ENCODE assay signal across 28 mouse cellular contexts in genomic region chrX:8182871-8183540, GRCm38 (mm10). TPM values are rescaled to one million over a fixed set of nuclear protein-coding genes. Genes with fewer than 3 reads are reported as not detected.
DNase-seq lines count a peak whose midpoint lies in the region; ATAC-seq lines count a peak whose summit lies in the region.
"Had no signal": no experiment of that assay in that cellular context is flagged by ENCODE, and none has a peak within 500 bp of the region (broad histone marks: within the 10 kb centered on the region; RNA-seq: fewer than 3 reads in every experiment).

No protein-coding gene starts in this region.

- H3K36me3 ChIP-seq in hindbrain, embryonic 15.5 days = peaks cover 12% of the 10 kb centered on the region; the same call in 1 of the 2 replicates
- peaks cover 14% of the 10 kb centered on the region for H3K36me3 ChIP-seq in hindbrain, embryonic 10.5 days
- H3K36me3 ChIP-seq: embryonic facial prominence, embryonic 12.5 days; lung, embryonic 15.5 days had no signal

- no peaks in the 10 kb centered on the region for H3K27me3 ChIP-seq in hindbrain, embryonic 15.5 days
- H3K27me3 ChIP-seq in hindbrain, embryonic 10.5 days (ENCODE audit: insufficient read depth, poor library complexity, severe bottlenecking) = no peaks in the 10 kb centered on the region
- H3K27me3 ChIP-seq: CH12.LX; embryonic facial prominence, embryonic 12.5 days; hindbrain, embryonic 12.5 days; liver, embryonic 15.5 days; lung, embryonic 15.5 days; neural tube, embryonic 12.5 days had no signal

- H3K4me2 ChIP-seq in hindbrain, embryonic 15.5 days = no peak overlapping the region
- H3K4me2 ChIP-seq: embryonic facial prominence, embryonic 12.5 days; hindbrain, embryonic 12.5 days; liver, embryonic 15.5 days; lung, embryonic 15.5 days; neural tube, embryonic 12.5 days had no signal

- WGBS in hindbrain, embryonic 15.5 days = 21% methylated on average over 7 of the region's 7 CpGs
- 17% methylated on average over 7 of the region's 7 CpGs for WGBS in hindbrain, embryonic 10.5 days

- ATAC-seq in hindbrain, embryonic 15.5 days (ENCODE audit: low FRiP score, low read depth) = 0 out of 2 replicates have a peak, but pooled peaks have one; percentile 27
- ATAC-seq: forebrain, embryonic 14.5 days; intestine, embryonic 16.5 days; midbrain, embryonic 16.5 days had no signal

- no peaks in the 10 kb centered on the region for H3K4me1 ChIP-seq in hindbrain, embryonic 15.5 days (replicated peaks)
- H3K4me1 ChIP-seq in hindbrain, embryonic 10.5 days (replicated peaks) = no peaks in the 10 kb centered on the region
- no peaks in the 10 kb centered on the region for H3K4me1 ChIP-seq in brown adipose tissue, adult 24 weeks (ENCODE audit: control insufficient read depth, insufficient read depth, insufficient read length, low read length)
- H3K4me1 ChIP-seq: embryonic facial prominence, embryonic 12.5 days; hindbrain, embryonic 12.5 days; lung, embryonic 15.5 days; midbrain, embryonic 10.5 days; neural tube, embryonic 12.5 days had no signal

- no peaks in the 10 kb centered on the region for H3K9me3 ChIP-seq in hindbrain, embryonic 15.5 days
- no peaks in the 10 kb centered on the region for H3K9me3 ChIP-seq in hindbrain, embryonic 10.5 days
- H3K9me3 ChIP-seq: embryonic facial prominence, embryonic 12.5 days; hindbrain, embryonic 12.5 days; liver, embryonic 15.5 days; lung, embryonic 15.5 days; neural tube, embryonic 12.5 days had no signal

- no peak overlapping the region for H3K4me3 ChIP-seq in hindbrain, embryonic 15.5 days
- no peak overlapping the region for H3K4me3 ChIP-seq in hindbrain, embryonic 10.5 days
- H3K4me3 ChIP-seq in brown adipose tissue, adult 24 weeks (ENCODE audit: insufficient read depth, low read depth, low read length) = no peak overlapping the region
- H3K4me3 ChIP-seq: embryonic facial prominence, embryonic 12.5 days; hindbrain, embryonic 12.5 days; liver, embryonic 15.5 days; lung, embryonic 15.5 days; midbrain, embryonic 10.5 days; myocyte; neural tube, embryonic 12.5 days had no signal

- no peak overlapping the region for H3K27ac ChIP-seq in hindbrain, embryonic 15.5 days (replicated peaks)
- no peak overlapping the region for H3K27ac ChIP-seq in hindbrain, embryonic 10.5 days
- 0 out of 2 replicates have a peak overlapping the region, but pooled peaks have one; percentile 17 for H3K27ac ChIP-seq in brown adipose tissue, adult 24 weeks (replicated peaks; ENCODE audit: low read depth, low read length)
- H3K27ac ChIP-seq: embryonic facial prominence, embryonic 12.5 days; hindbrain, embryonic 12.5 days; liver, embryonic 15.5 days; lung, embryonic 15.5 days; midbrain, embryonic 10.5 days; neural tube, embryonic 12.5 days; stomach, postnatal 0 days had no signal

- no peak overlapping the region for H3K9ac ChIP-seq in hindbrain, embryonic 15.5 days
- H3K9ac ChIP-seq: embryonic facial prominence, embryonic 12.5 days; hindbrain, embryonic 12.5 days; liver, embryonic 15.5 days; lung, embryonic 15.5 days; neural tube, embryonic 12.5 days had no signal

- DNase-seq in hindbrain, embryonic 10.5 days (ENCODE audit: low spot score) = no peak
- peak; percentile 70 for DNase-seq in kidney, adult 9 months
- no peak for DNase-seq in kidney, postnatal 10 days
- DNase-seq in adrenal gland, adult 2 months = no peak
- no peak for DNase-seq in ovary, postnatal 10 days (ENCODE audit: low spot score)
- DNase-seq: adrenal gland, postnatal 14 days; cerebellum, adult 11-12 months; cerebellum, adult 9-11 months; embryo, embryonic 11 days; gastrocnemius, postnatal 14 days; liver; right cerebral cortex, postnatal 4 days; thymus, postnatal 4 days had no signal

RNA-seq across cellular contexts. Expression of gene Tbc1d25, which starts 7.0 kb away (rescaled TPM):
- polyA plus RNA-seq in hindbrain, embryonic 15.5 days (2015; fragmentation: Nextera tagmentation; extraction: Ambion mirVana) = 22.7 and 25.7 TPM in 2 replicates
- polyA plus RNA-seq in hindbrain, embryonic 10.5 days (2016; fragmentation: Nextera tagmentation; extraction: Ambion mirVana) = 10.0 and 12.1 TPM in 2 replicates
- 3.2 and 4.2 TPM in 2 replicates for polyA plus RNA-seq in brown adipose tissue, adult 24 weeks (2012; ENCODE audit: insufficient read depth, insufficient read length, missing spikeins)
- 1 to 10 TPM; 8.8 to 9.6 TPM for total RNA-seq in adrenal gland, adult 2 months (2021)
- 11.1 and 12.9 TPM in 2 replicates for polyA plus RNA-seq in adrenal gland, adult 2 months (2012; rRNA removed)

RNA-seq across cellular contexts. Expression of gene Ebp, which starts 10.3 kb away (rescaled TPM):
- 29.9 and 32.9 TPM in 2 replicates for polyA plus RNA-seq in hindbrain, embryonic 15.5 days (2015; fragmentation: Nextera tagmentation; extraction: Ambion mirVana)
- 37.4 and 40.3 TPM in 2 replicates for polyA plus RNA-seq in hindbrain, embryonic 10.5 days (2016; fragmentation: Nextera tagmentation; extraction: Ambion mirVana)
- 36.2 and 45.9 TPM in 2 replicates for polyA plus RNA-seq in brown adipose tissue, adult 24 weeks (2012; ENCODE audit: insufficient read depth, insufficient read length, missing spikeins)
- 100 to 1,000 TPM in 1 of 2 experiments, 10 to 100 TPM in 1; 55.1 to 112 TPM for total RNA-seq in adrenal gland, adult 2 months (2021)
- polyA plus RNA-seq in adrenal gland, adult 2 months (2012; rRNA removed) = 170 and 218 TPM in 2 replicates

RNA-seq across cellular contexts. Expression of gene Porcn, which starts 23.3 kb away (rescaled TPM):
- polyA plus RNA-seq in hindbrain, embryonic 15.5 days (2015; fragmentation: Nextera tagmentation; extraction: Ambion mirVana) = 47.0 and 52.9 TPM in 2 replicates
- polyA plus RNA-seq in hindbrain, embryonic 10.5 days (2016; fragmentation: Nextera tagmentation; extraction: Ambion mirVana) = 15.1 and 22.6 TPM in 2 replicates
- 6.0 and 7.3 TPM in 2 replicates for polyA plus RNA-seq in brown adipose tissue, adult 24 weeks (2012; ENCODE audit: insufficient read depth, insufficient read length, missing spikeins)
- 1 to 10 TPM; 7.1 to 8.7 TPM for total RNA-seq in adrenal gland, adult 2 months (2021)
- polyA plus RNA-seq in adrenal gland, adult 2 months (2012; rRNA removed) = 38.0 and 43.0 TPM in 2 replicates
- total RNA-seq: granulocyte monocyte progenitor cell, adult 5-6 weeks had no signal

RNA-seq across cellular contexts. Expression of gene Rbm3, which starts 37.3 kb away (rescaled TPM):
- 289 and 303 TPM in 2 replicates for polyA plus RNA-seq in hindbrain, embryonic 15.5 days (2015; fragmentation: Nextera tagmentation; extraction: Ambion mirVana)
- 402 and 425 TPM in 2 replicates for polyA plus RNA-seq in hindbrain, embryonic 10.5 days (2016; fragmentation: Nextera tagmentation; extraction: Ambion mirVana)
- polyA plus RNA-seq in brown adipose tissue, adult 24 weeks (2012; ENCODE audit: insufficient read depth, insufficient read length, missing spikeins) = 188 and 247 TPM in 2 replicates
- 100 to 1,000 TPM in 1 of 2 experiments, 10 to 100 TPM in 1; 54.5 to 106 TPM for total RNA-seq in adrenal gland, adult 2 months (2021)
- 28.5 and 30.7 TPM in 2 replicates for polyA plus RNA-seq in adrenal gland, adult 2 months (2012; rRNA removed)

RNA-seq across cellular contexts. Expression of gene Wdr13, which starts 50.3 kb away (rescaled TPM):
- 60.2 and 65.5 TPM in 2 replicates for polyA plus RNA-seq in hindbrain, embryonic 15.5 days (2015; fragmentation: Nextera tagmentation; extraction: Ambion mirVana)
- polyA plus RNA-seq in hindbrain, embryonic 10.5 days (2016; fragmentation: Nextera tagmentation; extraction: Ambion mirVana) = 25.8 and 26.7 TPM in 2 replicates
- polyA plus RNA-seq in brown adipose tissue, adult 24 weeks (2012; ENCODE audit: insufficient read depth, insufficient read length, missing spikeins) = 19.6 and 24.5 TPM in 2 replicates
- total RNA-seq in adrenal gland, adult 2 months (2021) = 10 to 100 TPM; 52.4 to 57.7 TPM
- 213 and 220 TPM in 2 replicates for polyA plus RNA-seq in adrenal gland, adult 2 months (2012; rRNA removed)
